Mouse (Mus musculus) bone marrow, adult 2 months (tissue): ENCODE data around the gene Ppp2r1b.

ENCODE experiments used
- CTCF ChIP-seq: fragments of 200-500 bp; IDR thresholded peaks from 2 replicates; pipeline ENCODE4 v1.5.1; 2011; ENCODE audit warnings: low read length, control low read depth; ENCODE audit not compliant: control insufficient read depth, insufficient read depth
- POLR2A ChIP-seq: fragments of 200-500 bp; IDR thresholded peaks from 2 replicates; pipeline ENCODE4 v1.6.1; 2011; ENCODE audit warnings: low read depth, mild to moderate bottlenecking, control low read depth, low read length, borderline replicate concordance; ENCODE audit not compliant: control insufficient read depth

DNA sequence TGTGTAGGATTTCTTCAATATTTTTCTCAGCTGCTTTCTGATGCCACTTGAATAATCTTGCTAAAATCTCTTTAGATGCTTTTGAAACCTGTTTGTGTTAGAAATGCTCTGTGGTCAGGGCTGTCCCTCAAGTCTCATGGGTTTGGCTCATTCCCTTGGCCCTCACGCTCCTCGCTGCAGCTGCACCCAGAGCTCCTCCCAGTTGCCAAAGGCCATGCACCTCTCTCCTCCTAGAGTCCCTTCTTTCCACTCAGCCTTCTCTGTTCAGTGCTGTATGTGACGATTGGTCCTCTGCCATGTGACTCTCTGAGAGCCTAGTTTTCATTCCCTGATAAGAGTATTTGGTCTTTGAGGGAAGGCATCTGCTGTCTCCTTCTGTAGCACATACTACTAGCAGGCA lies 32.3 kb downstream of the Ppp2r1b start:
- no peak for TF ChIP-seq POLR2A
- no peak for TF ChIP-seq CTCF
